In genomic region chr16:79256525-79256924, GRCm38 (mm10) we compare ENCODE assay signal across 24 mouse cellular contexts.
DNase-seq lines count a peak whose midpoint lies in the region; ATAC-seq lines count a peak whose summit lies in the region.
"Had no signal": no experiment of that assay in that cellular context is flagged by ENCODE, and none has a peak within 500 bp of the region (broad histone marks: within the 10 kb centered on the region; RNA-seq: fewer than 3 reads in every experiment).

No protein-coding gene starts in this region.

- no peak overlapping the region for H3K27ac ChIP-seq in forebrain, embryonic 12.5 days
- no peak overlapping the region for H3K27ac ChIP-seq in forebrain, embryonic 10.5 days
- peak overlapping the region; percentile 4; the same call in 1 of the 2 replicates for H3K27ac ChIP-seq in midbrain, embryonic 11.5 days (ENCODE audit: low read depth, low read length)
- no peak overlapping the region for H3K27ac ChIP-seq in midbrain, embryonic 16.5 days (ENCODE audit: low read length)
- H3K27ac ChIP-seq: embryonic facial prominence, embryonic 12.5 days; embryonic facial prominence, embryonic 15.5 days; heart, embryonic 15.5 days; hindbrain, embryonic 10.5 days; hindbrain, embryonic 15.5 days had no signal

- 87% methylated on average over 1 of the region's 1 CpGs for WGBS in forebrain, embryonic 12.5 days
- 92% methylated on average over 1 of the region's 1 CpGs for WGBS in forebrain, embryonic 10.5 days
- 96% methylated on average over 1 of the region's 1 CpGs for WGBS in midbrain, embryonic 11.5 days
- WGBS in midbrain, embryonic 16.5 days: 90% methylated on average over 1 of the region's 1 CpGs

- H3K4me3 ChIP-seq in forebrain, embryonic 12.5 days (replicated peaks): no peak overlapping the region
- H3K4me3 ChIP-seq in forebrain, embryonic 10.5 days: no peak overlapping the region
- H3K4me3 ChIP-seq in midbrain, embryonic 11.5 days (ENCODE audit: low read depth, low read length): no peak overlapping the region
- H3K4me3 ChIP-seq in midbrain, embryonic 16.5 days (ENCODE audit: low read depth, low read length): no peak overlapping the region
- H3K4me3 ChIP-seq: embryonic facial prominence, embryonic 12.5 days; embryonic facial prominence, embryonic 15.5 days; heart, embryonic 12.5 days; heart, embryonic 15.5 days; hindbrain, embryonic 10.5 days; hindbrain, embryonic 15.5 days had no signal

- peak; percentile 3 for DNase-seq in embryo, embryonic 10.5 days (ENCODE audit: low spot score)
- DNase-seq in embryo, embryonic 10 days (ENCODE audit: low spot score): no peak
- DNase-seq in forebrain, embryonic 10.5 days (ENCODE audit: extremely low spot score, low spot score): no peak
- DNase-seq in midbrain, embryonic 11.5 days (ENCODE audit: low spot score, missing footprints): peak; percentile 83
- DNase-seq in retina, postnatal 1 day: peak; percentile 36
- no peak for DNase-seq in retina, embryonic 14.5 days (ENCODE audit: low spot score)
- DNase-seq: adrenal gland, adult 8-10 months; adrenal gland, postnatal 25 days; cerebellum, adult 18-20 months; cerebellum, adult 9-10 months; gastrocnemius, postnatal 25 days; heart, adult 18-20 months; heart, postnatal 10 days; heart, postnatal 36 days had no signal

- no peaks in the 10 kb centered on the region for H3K27me3 ChIP-seq in forebrain, embryonic 12.5 days
- no peaks in the 10 kb centered on the region for H3K27me3 ChIP-seq in forebrain, embryonic 10.5 days (ENCODE audit: poor library complexity, severe bottlenecking)
- H3K27me3 ChIP-seq in midbrain, embryonic 11.5 days (ENCODE audit: control insufficient read depth, insufficient read depth, low read length): no peaks in the 10 kb centered on the region
- no peaks in the 10 kb centered on the region for H3K27me3 ChIP-seq in midbrain, embryonic 16.5 days (ENCODE audit: control insufficient read depth, insufficient read depth, low read depth, low read length)
- H3K27me3 ChIP-seq: embryonic facial prominence, embryonic 12.5 days; embryonic facial prominence, embryonic 15.5 days; heart, embryonic 12.5 days; heart, embryonic 15.5 days; hindbrain, embryonic 15.5 days had no signal

- ATAC-seq in forebrain, embryonic 12.5 days (ENCODE audit: low FRiP score): peak; percentile 41; the same call in 1 of the 2 replicates
- peak; percentile 80 for ATAC-seq in midbrain, embryonic 11.5 days (ENCODE audit: low FRiP score)
- ATAC-seq in midbrain, embryonic 16.5 days: no peak
- ATAC-seq: activated CD4-positive, CD25-positive, alpha-beta regulatory T cell, adult 4 months; forebrain, embryonic 14.5 days had no signal

- H3K4me1 ChIP-seq in forebrain, embryonic 12.5 days: 0 out of 2 replicates have a peak, but pooled peaks cover 3% of the 10 kb centered on the region
- H3K4me1 ChIP-seq in forebrain, embryonic 10.5 days: peaks cover 7% of the 10 kb centered on the region
- H3K4me1 ChIP-seq in midbrain, embryonic 11.5 days (ENCODE audit: control insufficient read depth, insufficient read depth, low read length): peaks cover 3% of the 10 kb centered on the region; the same call in 1 of the 2 replicates
- no peaks in the 10 kb centered on the region for H3K4me1 ChIP-seq in midbrain, embryonic 16.5 days (ENCODE audit: control insufficient read depth, insufficient read depth, low read length)
- H3K4me1 ChIP-seq: embryonic facial prominence, embryonic 12.5 days; embryonic facial prominence, embryonic 15.5 days; heart, embryonic 12.5 days; heart, embryonic 15.5 days; hindbrain, embryonic 15.5 days had no signal

- H3K9ac ChIP-seq in forebrain, embryonic 12.5 days: no peak overlapping the region
- no peak overlapping the region for H3K9ac ChIP-seq in midbrain, embryonic 11.5 days (ENCODE audit: low read length)
- H3K9ac ChIP-seq in midbrain, embryonic 16.5 days (ENCODE audit: low read depth, low read length): no peak overlapping the region
- H3K9ac ChIP-seq: embryonic facial prominence, embryonic 12.5 days; embryonic facial prominence, embryonic 15.5 days; heart, embryonic 12.5 days; heart, embryonic 15.5 days; hindbrain, embryonic 15.5 days had no signal

- H3K4me2 ChIP-seq in forebrain, embryonic 12.5 days: no peak overlapping the region
- H3K4me2 ChIP-seq in midbrain, embryonic 11.5 days: no peak overlapping the region
- no peak overlapping the region for H3K4me2 ChIP-seq in midbrain, embryonic 16.5 days (ENCODE audit: low read length)
- H3K4me2 ChIP-seq: embryonic facial prominence, embryonic 12.5 days; embryonic facial prominence, embryonic 15.5 days; heart, embryonic 12.5 days; heart, embryonic 15.5 days; hindbrain, embryonic 15.5 days had no signal

- no peaks in the 10 kb centered on the region for H3K36me3 ChIP-seq in forebrain, embryonic 12.5 days (replicated peaks)
- H3K36me3 ChIP-seq in forebrain, embryonic 10.5 days (replicated peaks): no peaks in the 10 kb centered on the region
- no peaks in the 10 kb centered on the region for H3K36me3 ChIP-seq in midbrain, embryonic 11.5 days (ENCODE audit: control insufficient read depth, insufficient read depth, low read length)
- no peaks in the 10 kb centered on the region for H3K36me3 ChIP-seq in midbrain, embryonic 16.5 days (ENCODE audit: control insufficient read depth, insufficient read depth, low read length)
- H3K36me3 ChIP-seq: embryonic facial prominence, embryonic 12.5 days; embryonic facial prominence, embryonic 15.5 days; heart, embryonic 12.5 days; heart, embryonic 15.5 days; hindbrain, embryonic 10.5 days; hindbrain, embryonic 15.5 days had no signal

- no peaks in the 10 kb centered on the region for H3K9me3 ChIP-seq in forebrain, embryonic 12.5 days
- H3K9me3 ChIP-seq in forebrain, embryonic 10.5 days: no peaks in the 10 kb centered on the region
- H3K9me3 ChIP-seq in midbrain, embryonic 11.5 days (ENCODE audit: control insufficient read depth, low read length): no peaks in the 10 kb centered on the region
- H3K9me3 ChIP-seq in midbrain, embryonic 16.5 days (replicated peaks; ENCODE audit: control insufficient read depth, low read length, poor library complexity, severe bottlenecking): no peaks in the 10 kb centered on the region
- H3K9me3 ChIP-seq: embryonic facial prominence, embryonic 12.5 days; embryonic facial prominence, embryonic 15.5 days; heart, embryonic 12.5 days; heart, embryonic 15.5 days; hindbrain, embryonic 10.5 days; hindbrain, embryonic 15.5 days had no signal

Comparison
In these comparisons a context has a peak if more than half of its experiments do, and no peak if none do; other contexts are left out.
1. DNase-seq: peak in embryo, embryonic 10.5 days (single experiment), midbrain, embryonic 11.5 days (single experiment) and retina, postnatal 1 day (single experiment); none in embryo, embryonic 10 days (single experiment), forebrain, embryonic 10.5 days (single experiment) and retina, embryonic 14.5 days (single experiment).